Mouse (Mus musculus) myocyte (in vitro differentiated cells): ENCODE data around the gene Tex19.1.
A peak's percentile ranks its signal among the peaks of the same experiment; 100 is the strongest.

Experiments
- CEBPB ChIP-seq: IDR thresholded peaks from 2 replicates; pipeline ENCODE4 v1.6.1; 2011; ENCODE audit warnings: mild to moderate bottlenecking, moderate library complexity; ENCODE audit not compliant: poor library complexity, insufficient read depth, severe bottlenecking
- E2F4 ChIP-seq: IDR thresholded peaks from one replicate; pipeline ENCODE4 v1.6.1; 2011; ENCODE audit warnings: mild to moderate bottlenecking, control low read depth, moderate library complexity; ENCODE audit not compliant: insufficient read depth
- MAX ChIP-seq: IDR thresholded peaks from one replicate; pipeline ENCODE4 v1.6.1; 2011; ENCODE audit warnings: low read depth, mild to moderate bottlenecking, control low read depth
- MYOD1 ChIP-seq, 3 experiments: IDR thresholded peaks; one replicate each; pipeline ENCODE4 v1.6.1; 2011; ENCODE audit warnings: control low read depth in 2 of 3, low read depth in 2 of 3, mild to moderate bottlenecking in 2 of 3, moderate library complexity in 1 of 3; ENCODE audit not compliant: insufficient read length in 2 of 3, control insufficient read depth in 1 of 3
- MYOG ChIP-seq, 3 experiments: IDR thresholded peaks; one replicate each; pipeline ENCODE4 v1.6.1; 2011; ENCODE audit warnings: control low read depth in 2 of 3, low read depth in 2 of 3, mild to moderate bottlenecking in 2 of 3; ENCODE audit not compliant: insufficient read length in 2 of 3, control insufficient read depth in 1 of 3, insufficient read depth in 1 of 3
- POLR2A ChIP-seq: IDR thresholded peaks from one replicate; pipeline ENCODE4 v1.6.1; 2011; ENCODE audit warnings: low read depth, mild to moderate bottlenecking, control low read depth, moderate library complexity; ENCODE audit not compliant: insufficient read length
- POLR2AphosphoS2 ChIP-seq: IDR thresholded peaks from one replicate; pipeline ENCODE4 v1.6.1; 2011; ENCODE audit warnings: low read depth, control low read depth; ENCODE audit not compliant: insufficient read length
- REST ChIP-seq: IDR thresholded peaks from one replicate; pipeline ENCODE4 v1.6.1; 2011; ENCODE audit warnings: mild to moderate bottlenecking, control low read depth, moderate library complexity; ENCODE audit not compliant: insufficient read depth, insufficient read length
- SRF ChIP-seq: IDR thresholded peaks from one replicate; pipeline ENCODE4 v1.6.1; 2011; ENCODE audit warnings: low read depth; ENCODE audit not compliant: control insufficient read depth, insufficient read length
- TCF12 ChIP-seq: IDR thresholded peaks from one replicate; pipeline ENCODE4 v1.6.1; 2011; ENCODE audit warnings: mild to moderate bottlenecking, control low read depth; ENCODE audit not compliant: poor library complexity, insufficient read depth, severe bottlenecking
- TCF3 ChIP-seq: IDR thresholded peaks from one replicate; pipeline ENCODE4 v1.6.1; 2011; ENCODE audit warnings: low read depth, control low read depth; ENCODE audit not compliant: insufficient read length
- USF1 ChIP-seq: IDR thresholded peaks from one replicate; pipeline ENCODE4 v1.6.1; 2011; ENCODE audit warnings: low read depth, mild to moderate bottlenecking, control low read depth, moderate library complexity

DNA sequence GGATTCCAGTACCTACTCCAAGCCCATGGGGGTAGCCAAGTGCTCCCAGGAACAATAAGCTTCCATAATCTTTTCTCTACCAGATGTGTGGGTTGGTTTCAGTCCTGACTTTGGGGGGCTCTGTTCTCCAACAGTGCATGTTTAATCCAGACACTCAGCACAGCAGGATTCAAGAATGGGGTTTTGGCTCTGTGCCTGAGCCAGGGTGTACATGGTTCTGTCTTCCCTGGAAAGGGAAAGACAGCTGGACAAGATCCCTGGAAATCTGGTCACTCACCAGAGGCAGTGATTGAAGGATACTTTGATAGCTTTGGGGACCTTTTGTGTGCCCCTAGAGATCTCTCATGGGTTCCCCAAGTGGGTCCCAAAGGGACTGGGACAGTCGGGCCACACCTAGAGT lies 34.3 kb upstream of the Tex19.1 start:
- TF ChIP-seq POLR2A (no peak), MYOG (IDR thresholded peaks at IDR 0.05; ENCODE audit: control insufficient read depth in 1 of 3, insufficient read depth in 1 of 3, insufficient read length in 2 of 3, low read depth in 2 of 3) (peak in 1 of 3 experiments; percentile 23), TCF12 (no peak), POLR2AphosphoS2 (no peak), MYOD1 (IDR thresholded peaks at IDR 0.05; ENCODE audit: control insufficient read depth in 1 of 3, insufficient read length in 2 of 3, low read depth in 2 of 3) (no peak), CEBPB (no peak), MAX (no peak), TCF3 (no peak), E2F4 (no peak), SRF (no peak), USF1 (no peak), REST (no peak)
